Mouse (Mus musculus) cortical plate, adult 2 months (tissue): ENCODE data around the gene Pld2.

Experiments used
- CTCF ChIP-seq: fragments of 200-500 bp; IDR thresholded peaks from 2 replicates; pipeline ENCODE4 v1.5.1; 2011; ENCODE audit warnings: mild to moderate bottlenecking, control low read depth, low read length; ENCODE audit not compliant: insufficient read depth; ENCODE audit errors: extremely low read depth
- POLR2A ChIP-seq: fragments of 200-500 bp; IDR thresholded peaks from 2 replicates; pipeline ENCODE4 v1.6.1; 2011; ENCODE audit warnings: mild to moderate bottlenecking, low read length, control low read depth; ENCODE audit not compliant: insufficient read depth; ENCODE audit errors: extremely low read depth

DNA sequence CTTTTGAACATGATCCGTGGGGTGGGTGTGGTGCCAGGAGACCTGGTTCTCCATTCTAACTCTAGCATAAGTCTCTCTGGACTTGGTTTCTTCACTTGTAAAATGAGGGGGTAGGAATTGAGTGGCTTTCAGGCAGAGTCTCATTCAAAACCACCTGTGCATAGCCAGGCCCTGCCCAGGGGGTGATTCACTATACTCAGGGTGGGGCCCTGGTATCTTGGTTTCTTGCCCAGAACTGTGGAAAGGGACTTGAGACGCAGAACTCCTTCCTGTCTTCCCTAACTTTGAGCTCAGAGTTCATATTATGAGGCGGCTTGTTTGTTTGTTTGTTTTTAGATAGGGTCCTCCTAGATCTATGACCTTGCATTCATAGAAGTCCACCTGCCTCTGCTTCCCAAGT, 37.3 kb downstream of the Pld2 start:
- no peak for TF ChIP-seq CTCF
- no peak for TF ChIP-seq POLR2A
